Mouse (Mus musculus) embryo, embryonic 10 days (tissue): ENCODE results near the gene Morn1.

Experiments
- DNase-seq: peaks from one replicate; pipeline ENCODE4 v3.0.0-alpha.2; 2015; ENCODE audit warnings: low spot score

The Morn1 gene

GRCm38 (mm10) chr4:155139281-155140045, 53.1 kb downstream of the Morn1 start:
- no peak for DNase-seq

DNA sequence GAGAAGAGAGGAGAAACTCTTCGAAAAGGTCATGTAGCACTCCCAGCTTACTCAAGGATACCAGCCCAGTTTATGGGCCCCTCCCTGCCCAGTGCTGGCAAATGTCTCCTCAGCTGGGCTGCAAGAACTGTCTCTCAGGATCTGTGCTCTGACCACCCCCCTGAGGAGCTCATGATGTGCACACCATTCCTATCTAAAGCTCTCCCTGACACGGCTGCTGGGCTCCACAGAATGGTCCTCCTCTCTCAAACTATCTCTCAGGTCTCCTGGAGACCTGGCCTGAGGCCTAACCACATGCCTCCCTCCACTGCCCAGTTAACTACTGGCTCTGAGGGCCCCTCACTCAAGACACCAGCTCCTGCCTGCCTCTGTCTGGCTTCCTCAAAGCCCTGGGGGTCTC, 53.8 kb downstream of the Morn1 start:
- DNase-seq = no peak

- DNase-seq = peak; percentile 34
These were observed 54.5 kb downstream of the Morn1 start for GRCm38 (mm10) chr4:155140795-155141265.

DNA sequence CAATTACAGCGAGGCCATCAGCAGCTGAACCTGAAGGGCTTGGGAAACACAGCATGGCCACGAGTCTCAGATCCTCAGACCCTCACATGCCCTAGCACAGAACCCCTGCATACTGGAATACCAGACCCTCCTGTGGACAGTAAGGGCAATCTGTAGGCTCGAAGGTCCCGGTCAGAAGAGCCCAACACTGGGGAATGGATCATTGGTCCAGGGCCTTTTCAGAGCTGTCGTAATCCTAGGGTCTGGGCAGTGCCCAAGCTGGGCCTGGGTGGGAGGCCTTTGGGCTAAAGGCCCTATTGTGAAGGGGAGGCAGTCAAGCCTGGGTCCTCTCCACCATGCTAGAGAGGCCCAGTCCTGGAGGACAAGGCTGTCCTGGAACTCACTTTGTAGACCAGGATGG, 56.5 kb downstream of the Morn1 start:
- no peak for DNase-seq

DNA sequence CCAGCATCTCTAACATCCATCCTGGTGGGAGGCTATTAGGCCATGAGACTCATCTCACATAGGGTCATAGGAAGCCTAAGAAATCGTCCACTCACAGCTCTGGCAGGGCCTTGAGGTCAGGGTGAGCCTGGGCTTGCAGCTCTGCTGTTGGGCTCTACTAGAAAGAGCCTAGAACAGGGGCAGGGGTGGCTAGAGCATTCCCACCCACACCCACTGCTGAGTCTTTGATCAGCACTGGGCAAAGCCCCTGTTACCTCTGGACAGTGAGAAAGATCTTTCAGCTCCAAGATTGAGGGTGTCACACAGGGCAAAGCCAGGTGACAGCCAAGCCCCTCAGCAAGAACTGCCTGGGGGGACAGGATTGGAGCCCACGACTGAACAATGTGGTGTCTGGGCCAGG, 57.0 kb downstream of the Morn1 start:
- DNase-seq = no peak

DNA sequence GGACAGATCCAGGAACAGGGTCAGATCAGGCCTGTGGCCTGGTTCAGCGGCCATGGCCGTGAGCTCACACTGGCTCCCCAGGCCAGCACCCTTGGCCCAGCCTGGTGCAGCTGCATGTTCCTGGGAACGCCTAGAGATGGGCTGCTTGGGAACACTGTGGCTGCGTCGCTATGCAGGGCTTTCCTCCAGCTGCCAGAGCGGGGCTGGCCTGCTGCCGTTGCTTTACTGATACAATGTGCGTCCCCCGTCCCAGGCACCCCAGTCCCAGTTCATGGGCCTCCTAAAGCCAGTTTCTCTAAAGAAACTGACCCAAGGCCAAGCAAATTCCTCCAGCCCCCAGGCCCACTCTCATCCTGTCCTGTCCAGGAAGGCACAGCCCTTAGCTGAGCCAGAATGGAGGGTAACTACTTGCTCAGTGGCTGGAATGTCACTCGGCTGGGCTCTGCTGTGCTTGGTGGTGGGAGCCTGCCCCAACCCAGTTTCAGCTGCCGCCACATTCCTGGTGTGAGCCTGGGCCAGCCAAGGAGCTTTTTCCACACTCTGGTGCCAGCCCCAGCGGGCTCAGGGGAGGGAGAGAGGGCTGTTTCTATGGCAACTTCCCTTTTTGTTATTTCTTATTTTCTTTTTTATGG, 57.6 kb downstream of the Morn1 start:
- peak; percentile 82 for DNase-seq

DNA sequence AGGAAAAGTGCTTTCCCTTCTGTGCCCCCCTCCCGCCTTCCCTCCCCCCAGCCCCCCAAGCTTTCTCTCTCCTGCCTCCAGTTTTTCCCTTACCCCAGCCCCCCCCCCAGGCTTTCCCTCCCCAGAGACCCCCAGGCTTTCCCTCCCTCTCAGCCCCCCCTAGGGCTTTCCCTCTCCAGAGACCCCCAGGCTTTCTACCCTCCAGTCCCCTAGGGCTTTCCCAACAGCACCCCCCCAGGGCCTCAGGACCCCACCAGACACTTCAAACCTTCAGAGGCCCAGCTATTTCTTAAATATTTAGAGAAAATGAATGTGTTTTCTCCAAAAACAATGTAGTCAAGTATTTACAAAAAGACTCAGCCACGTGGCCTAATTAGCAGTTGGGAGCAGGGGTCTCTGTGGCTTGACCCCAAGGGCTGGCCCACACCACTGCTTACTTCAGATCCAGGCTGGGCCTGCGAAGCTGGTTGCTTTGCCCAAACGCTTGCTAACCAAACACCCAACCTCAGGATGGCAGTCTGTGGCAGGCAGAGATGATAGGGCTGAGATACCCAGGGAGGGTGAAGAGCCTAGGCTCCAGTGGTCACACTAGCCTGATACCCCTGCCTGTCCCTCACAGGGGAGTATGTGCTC, 58.3 kb downstream of the Morn1 start:
- DNase-seq = peak; percentile 52

DNA sequence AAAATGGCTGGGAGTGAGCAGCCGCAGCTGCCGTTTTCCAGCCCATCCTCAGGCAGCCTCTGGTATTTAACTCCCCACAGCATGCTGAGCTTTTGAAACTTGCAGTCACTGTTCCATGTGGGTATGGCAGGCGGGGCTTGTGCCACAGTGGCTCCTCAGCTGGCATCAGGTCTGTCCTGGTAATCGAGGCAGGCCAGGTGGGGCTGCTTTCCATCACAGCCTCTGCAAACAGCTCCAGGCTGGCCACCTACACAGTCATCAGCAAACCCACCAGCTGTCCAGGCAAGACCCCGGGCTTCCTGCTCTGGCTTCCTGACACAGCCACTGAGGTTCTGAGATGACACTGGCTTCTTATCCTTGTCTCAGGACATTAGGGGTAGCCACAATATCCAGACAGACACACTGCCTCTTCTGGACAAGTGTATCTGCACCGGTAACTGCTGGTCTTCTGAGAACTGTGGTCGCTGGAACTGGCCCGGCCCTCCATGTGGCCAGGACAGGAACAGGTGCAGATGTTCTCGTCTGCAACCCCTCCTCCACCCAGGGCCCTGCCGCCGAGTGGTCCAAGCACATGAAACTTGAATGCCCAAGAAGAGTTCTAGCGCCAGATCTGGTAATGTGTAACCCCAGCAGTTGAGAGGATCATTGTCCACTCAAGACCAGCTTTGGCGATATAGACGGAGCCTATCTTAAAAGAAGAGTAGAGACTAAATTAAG, 59.9 kb downstream of the Morn1 start:
- DNase-seq = no peak

DNA sequence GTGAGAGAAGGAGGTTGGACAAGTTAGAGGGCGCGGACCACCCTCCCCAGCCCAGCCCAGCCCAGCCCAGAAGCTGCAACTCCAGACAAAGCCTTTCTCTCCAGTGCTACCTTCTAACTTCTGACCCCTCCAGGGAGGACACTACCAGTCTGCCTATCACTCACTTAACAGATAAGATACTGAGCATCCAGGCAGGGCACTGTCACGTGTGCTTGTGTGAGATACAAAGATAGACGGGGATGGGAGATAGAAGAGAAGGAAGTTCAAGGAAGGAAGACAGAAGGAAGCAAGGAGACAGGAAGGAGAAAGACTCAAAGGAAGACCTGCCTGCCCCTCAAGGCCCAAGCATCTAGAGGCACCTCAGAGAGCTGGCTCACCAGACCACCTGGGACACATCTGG, 62.1 kb downstream of the Morn1 start:
- DNase-seq = no peak

- DNase-seq = no peak
These were observed 62.7 kb downstream of the Morn1 start for GRCm38 (mm10) chr4:155148910-155149698.

DNA sequence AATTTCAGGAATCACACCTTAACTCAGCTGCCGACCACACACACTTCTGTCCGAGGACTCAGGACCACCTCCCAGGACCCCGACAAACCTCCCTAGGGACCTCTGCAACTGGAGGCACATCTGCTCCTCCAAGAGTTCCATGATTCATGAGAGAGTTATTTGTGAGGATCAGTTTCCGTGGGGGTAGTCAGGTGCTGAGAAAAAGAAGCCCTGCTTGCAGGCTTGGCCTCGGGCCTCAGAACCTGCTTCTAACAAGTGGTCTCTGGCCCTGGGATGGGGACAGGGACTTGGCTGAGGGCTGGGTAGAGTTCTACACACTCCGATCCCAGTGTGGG, 63.5 kb downstream of the Morn1 start:
- no peak for DNase-seq

- DNase-seq = peak; percentile 75
These were observed 64.1 kb downstream of the Morn1 start for GRCm38 (mm10) chr4:155150276-155151113.

GRCm38 (mm10) chr4:155151221-155151788, 64.9 kb downstream of the Morn1 start:
- DNase-seq = no peak

DNA sequence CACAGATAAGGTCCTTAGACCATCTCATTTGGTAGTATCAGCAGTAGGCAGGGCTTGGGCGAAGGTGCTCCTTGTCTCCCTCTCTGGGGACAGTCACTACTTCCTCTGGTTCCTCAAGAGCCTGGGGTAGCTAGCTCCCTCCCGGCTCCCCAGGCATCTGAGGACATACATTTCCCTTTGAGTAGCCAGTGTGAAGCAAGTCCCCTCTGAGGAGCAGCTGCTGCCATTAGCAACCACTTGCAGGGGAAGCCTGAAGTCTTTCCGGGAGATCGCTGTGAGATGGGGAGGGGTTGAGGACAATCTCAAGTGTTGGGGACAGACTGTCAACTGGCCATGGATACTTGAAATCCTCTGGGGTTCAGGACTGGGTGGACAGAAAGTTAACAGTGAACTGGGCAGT, 65.5 kb downstream of the Morn1 start:
- DNase-seq = no peak

GRCm38 (mm10) chr4:155152476-155152875, 66.1 kb downstream of the Morn1 start:
- no peak for DNase-seq

DNA sequence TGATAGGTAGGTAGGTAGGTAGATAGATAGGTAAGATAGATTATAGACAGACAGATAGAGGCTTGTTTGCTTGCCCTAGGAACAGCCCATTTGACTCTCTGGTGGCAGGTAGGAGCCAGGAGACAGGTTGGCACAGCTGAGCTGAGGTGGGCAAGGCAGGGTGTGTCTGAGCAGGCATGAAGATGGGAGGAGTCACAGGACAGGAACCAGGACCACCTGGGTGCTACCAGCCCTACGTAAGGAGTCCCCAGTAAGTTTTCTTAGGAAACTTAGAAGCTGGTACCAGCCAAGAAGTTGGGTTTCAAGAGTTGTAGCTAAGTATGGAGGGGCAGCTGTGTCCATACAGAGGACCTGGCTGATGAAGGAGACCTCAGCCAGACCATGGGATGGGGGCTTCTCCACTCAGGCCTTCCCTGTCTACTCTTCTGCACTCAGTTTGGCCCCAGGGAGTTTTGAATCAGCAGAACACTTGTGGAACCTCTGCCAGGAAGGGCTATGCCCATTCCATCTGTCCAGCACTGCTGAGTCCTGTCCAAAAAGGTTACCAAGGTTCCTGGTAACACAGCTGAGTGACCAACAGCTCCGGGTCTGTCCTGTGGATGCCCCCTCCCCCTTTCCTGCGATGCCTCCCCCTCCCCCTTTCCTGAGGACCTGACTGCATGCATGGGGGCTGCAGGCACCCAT, 67.2 kb downstream of the Morn1 start:
- DNase-seq = no peak

DNA sequence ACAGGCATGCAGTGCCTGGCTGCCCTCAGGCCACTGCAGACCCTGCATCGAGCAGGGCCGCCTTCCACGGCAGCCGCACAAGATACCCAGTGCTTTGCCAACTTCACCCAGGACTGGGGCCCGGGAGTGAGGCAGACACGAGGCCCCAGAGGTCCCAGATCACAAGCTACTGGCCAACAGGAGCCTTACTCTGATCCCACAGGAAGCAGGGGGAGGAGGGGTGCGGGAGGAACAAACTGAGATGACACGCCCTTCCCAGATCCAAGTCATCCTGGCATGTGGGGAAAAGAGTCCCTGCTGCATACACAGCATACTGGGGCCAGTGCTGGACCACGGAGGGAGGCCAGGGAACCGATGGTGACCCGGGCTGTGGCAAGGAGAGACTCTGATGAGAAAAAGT, 68.6 kb downstream of the Morn1 start:
- no peak for DNase-seq

DNA sequence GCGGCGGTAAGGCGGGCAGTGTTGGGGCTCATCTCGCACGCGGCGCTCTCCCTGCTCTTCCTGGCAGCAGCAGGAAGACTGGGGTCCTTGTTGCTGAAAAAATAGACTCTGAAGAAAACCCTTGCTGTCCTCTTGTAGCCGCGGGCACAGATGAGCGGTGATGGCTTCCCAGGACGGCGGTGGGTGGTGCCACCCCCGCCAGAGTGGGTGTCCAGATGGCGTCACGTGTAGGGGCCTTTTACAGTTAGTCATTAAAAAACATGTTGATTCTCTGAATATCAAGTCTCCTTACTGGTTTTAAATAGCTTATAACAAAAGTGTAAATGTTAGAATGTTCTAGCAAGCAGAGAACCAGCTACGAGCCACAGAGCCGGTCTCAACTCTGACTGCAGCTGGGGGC, 70.4 kb downstream of the Morn1 start:
- no peak for DNase-seq

GRCm38 (mm10) chr4:155157871-155158542, 71.6 kb downstream of the Morn1 start:
- no peak for DNase-seq
